Mouse (Mus musculus) midbrain, postnatal 0 days (tissue): ENCODE measurements around the gene Fdx1. TPM values are rescaled to one million over a fixed set of nuclear protein-coding genes. Genes with fewer than 3 reads are reported as not detected.

ENCODE experiments used
- ATAC-seq: fragments of 200-750 bp; cut with Nextera tagmentation; 2 replicates; pipeline ENCODE4 v1.8.0; 2017; ENCODE audit warnings: moderate number of reproducible peaks, mild to moderate bottlenecking, moderate TSS enrichment, moderate library complexity; ENCODE audit not compliant: low FRiP score
- DNase-seq: peaks from one replicate; pipeline ENCODE4 v3.0.0-alpha.2; 2015; ENCODE audit warnings: low spot score
- H3K27ac ChIP-seq: fragments of 300-500 bp; sonication (generic); 2 replicates; pipeline ENCODE4 v1.5.1; 2014; ENCODE audit warnings: low read depth, mild to moderate bottlenecking, low read length, mixed read lengths
- H3K27me3 ChIP-seq: fragments of 300-500 bp; sonication (generic); 2 replicates; pipeline ENCODE4 v1.6.1; 2014; ENCODE audit warnings: low read length, control low read depth, mixed read lengths; ENCODE audit not compliant: insufficient read depth
- H3K36me3 ChIP-seq: fragments of 300-500 bp; sonication (generic); 2 replicates; pipeline ENCODE4 v1.6.1; 2014; ENCODE audit warnings: low read length, control low read depth, mixed read lengths; ENCODE audit not compliant: insufficient read depth
- H3K4me1 ChIP-seq: fragments of 300-500 bp; sonication (generic); 2 replicates; pipeline ENCODE4 v1.6.1; 2014; ENCODE audit warnings: mild to moderate bottlenecking, control low read depth, antibody characterized with exemption, low read length, mixed read lengths; ENCODE audit not compliant: insufficient read depth
- H3K4me2 ChIP-seq: fragments of 300-500 bp; sonication (generic); 2 replicates; pipeline ENCODE4 v1.6.1; 2014; ENCODE audit warnings: low read depth, mild to moderate bottlenecking, low read length, mixed read lengths; ENCODE audit not compliant: poor library complexity, severe bottlenecking
- H3K4me3 ChIP-seq: fragments of 300-500 bp; sonication (generic); 2 replicates; pipeline ENCODE4 v1.5.1; 2014; ENCODE audit warnings: low read depth, mild to moderate bottlenecking, low read length, moderate library complexity
- H3K9ac ChIP-seq: fragments of 300-500 bp; sonication (generic); replicated peaks from 2 replicates; pipeline ENCODE4 v1.6.1; 2014; ENCODE audit warnings: mild to moderate bottlenecking, low read length, moderate library complexity, mixed read lengths; ENCODE audit not compliant: poor library complexity, severe bottlenecking
- H3K9me3 ChIP-seq: fragments of 300-500 bp; sonication (generic); 2 replicates; pipeline ENCODE4 v1.6.1; 2016; ENCODE audit warnings: low read length, control low read depth
- CTCF ChIP-seq: IDR thresholded peaks from 2 replicates; pipeline ENCODE4 v1.5.1; 2016; ENCODE audit warnings: antibody characterized with exemption, mild to moderate bottlenecking
- WGBS: fragments of 180-500 bp; shearing (Covaris S2); extraction: QIAGEN DNeasy Blood & Tissue Kit; methylation state at CpG from one replicate; pipeline ENCODE4 v1.1.7; 2014; 5-methylcytosine and 5-hydroxymethylcytosine counted together
- polyA plus RNA-seq: library from polyadenylated mRNA; unstranded; fragments of >200 nt; fragmentation: Nextera tagmentation; extraction: Ambion mirVana; gene quantifications from 2 replicates; pipeline ENCODE4 v1.2.1, GENCODE M21; 2015
- total RNA-seq: library from RNA; depleted of rRNA; stranded (reverse); fragments of >200 nt; gene quantifications from 2 replicates; pipeline ENCODE4 v1.2.3, GENCODE M21; 2014

Fdx1 gene
- total and polyA plus RNA-seq, 2 experiments from 2014 or later, result 18.0 to 39.1 TPM

GRCm38 (mm10) chr9:51973846-51974245 lies 10.5 kb upstream of the Fdx1 start:
- H3K36me3 ChIP-seq, result no peaks in the 10 kb centered on the region
- no peaks in the 10 kb centered on the region for H3K9me3 ChIP-seq
- no peak overlapping the region for H3K4me2 ChIP-seq
- no peaks in the 10 kb centered on the region for H3K4me1 ChIP-seq
- H3K4me3 ChIP-seq, result no peak overlapping the region
- 74% methylated on average over 3 of the region's 3 CpGs for WGBS
- no peak for TF ChIP-seq CTCF
- H3K27ac ChIP-seq, result no peak overlapping the region
- H3K27me3 ChIP-seq, result no peaks in the 10 kb centered on the region
- no peak overlapping the region for H3K9ac ChIP-seq
- ATAC-seq, result no peak
- no peak for DNase-seq

GRCm38 (mm10) chr9:51966373-51966772 lies 3.0 kb upstream of the Fdx1 start:
- no peak overlapping the region for H3K4me3 ChIP-seq
- H3K4me1 ChIP-seq, result peaks cover 10% of the 10 kb centered on the region; the same call in 1 of the 2 replicates
- peak; percentile 39; the same call in 1 of the 2 replicates for TF ChIP-seq CTCF
- H3K9me3 ChIP-seq, result no peaks in the 10 kb centered on the region
- no peak overlapping the region for H3K9ac ChIP-seq
- ATAC-seq (no peak), DNase-seq (no peak)
- H3K27ac ChIP-seq, result no peak overlapping the region
- no peak overlapping the region for H3K4me2 ChIP-seq
- no peaks in the 10 kb centered on the region for H3K27me3 ChIP-seq
- H3K36me3 ChIP-seq, result no peaks in the 10 kb centered on the region

GRCm38 (mm10) chr9:51964110-51964509 lies 754 bp upstream of the Fdx1 start:
- Histone ChIP-seq H3K4me2 (no peak overlapping the region), H3K4me1 (peaks cover 11% of the 10 kb centered on the region; the same call in 1 of the 2 replicates), H3K36me3 (no peaks in the 10 kb centered on the region), H3K9ac (no peak overlapping the region), H3K27ac (no peak overlapping the region), H3K4me3 (no peak overlapping the region), H3K9me3 (no peaks in the 10 kb centered on the region), H3K27me3 (no peaks in the 10 kb centered on the region)
- TF ChIP-seq CTCF, result no peak
- DNase-seq, result no peak
- no peak for ATAC-seq
- 69% methylated on average over 6 of the region's 6 CpGs for WGBS

GRCm38 (mm10) chr9:51961190-51961909 lies 2.0 kb downstream of the Fdx1 start:
- TF ChIP-seq CTCF, result peak; percentile 21; the same call in 1 of the 2 replicates
- Histone ChIP-seq H3K9ac (no peak overlapping the region), H3K9me3 (no peaks in the 10 kb centered on the region), H3K4me1 (peaks cover 11% of the 10 kb centered on the region; the same call in 1 of the 2 replicates), H3K27ac (no peak overlapping the region), H3K4me2 (peak overlapping the region; percentile 9; the same call in 1 of the 2 replicates), H3K4me3 (0 out of 2 replicates have a peak overlapping the region, but pooled peaks have one; percentile 92), H3K27me3 (no peaks in the 10 kb centered on the region), H3K36me3 (no peaks in the 10 kb centered on the region)
- WGBS, result 33% methylated on average over 6 of the region's 6 CpGs
- DNase-seq (peak; percentile 10), ATAC-seq (no peak)

DNA sequence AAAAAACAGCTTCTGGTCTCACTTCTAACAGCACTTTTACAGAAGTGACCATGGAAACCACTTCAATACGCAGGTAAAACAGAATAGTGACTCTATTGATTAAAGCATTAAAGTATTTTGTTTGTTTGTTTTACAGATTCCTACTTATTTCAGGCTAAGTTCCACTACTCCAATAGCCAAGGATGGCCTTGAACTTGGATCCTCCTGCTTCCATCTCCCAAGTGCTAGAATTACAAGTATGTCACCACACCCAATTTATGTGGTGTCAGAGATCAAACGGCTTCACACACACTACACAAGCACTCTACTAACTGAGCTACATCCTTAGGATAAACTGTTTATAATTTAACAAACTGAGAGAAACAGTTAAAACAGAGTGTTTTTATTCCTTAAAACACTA lies 3.0 kb downstream of the Fdx1 start:
- ATAC-seq (no peak), DNase-seq (no peak)
- TF ChIP-seq CTCF, result no peak
- Histone ChIP-seq H3K27ac (no peak overlapping the region), H3K27me3 (no peaks in the 10 kb centered on the region), H3K36me3 (no peaks in the 10 kb centered on the region), H3K4me1 (peaks cover 11% of the 10 kb centered on the region; the same call in 1 of the 2 replicates), H3K9me3 (no peaks in the 10 kb centered on the region), H3K4me2 (no peak overlapping the region), H3K4me3 (no peak overlapping the region), H3K9ac (no peak overlapping the region)
- WGBS, result 83% methylated on average over 2 of the region's 2 CpGs

DNA sequence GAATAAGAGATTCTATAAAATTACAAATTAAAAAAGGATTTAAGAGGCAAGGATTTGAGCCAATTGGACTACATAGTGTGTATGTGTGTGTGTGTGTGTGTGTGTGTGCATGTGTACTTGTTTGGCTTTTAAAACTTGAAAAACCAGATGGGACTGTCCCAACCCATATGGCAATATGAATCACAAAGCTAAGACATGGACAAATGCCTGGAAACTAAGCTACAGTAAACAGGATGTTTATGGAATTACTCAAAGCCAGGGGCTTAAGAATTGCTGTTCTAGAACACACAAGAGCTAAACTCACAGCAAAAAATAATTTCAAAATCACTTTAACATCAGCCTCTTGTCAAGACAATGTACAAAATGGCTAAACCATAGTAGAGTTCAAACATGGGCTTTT lies 4.4 kb downstream of the Fdx1 start:
- H3K4me2 ChIP-seq, result no peak overlapping the region
- H3K4me1 ChIP-seq, result peaks cover 11% of the 10 kb centered on the region; the same call in 1 of the 2 replicates
- H3K27ac ChIP-seq, result no peak overlapping the region
- ATAC-seq (no peak), DNase-seq (no peak)
- no peak for TF ChIP-seq CTCF
- H3K4me3 ChIP-seq, result no peak overlapping the region
- no peaks in the 10 kb centered on the region for H3K27me3 ChIP-seq
- H3K9ac ChIP-seq, result no peak overlapping the region
- H3K36me3 ChIP-seq, result peaks cover 6% of the 10 kb centered on the region; the same call in 1 of the 2 replicates
- H3K9me3 ChIP-seq, result no peaks in the 10 kb centered on the region
